Mouse (Mus musculus) neural tube, embryonic 10.5 days (tissue): ENCODE measurements at regions not wholly inside any gene's neighbourhood (a gene's known extent, or its start where the extent isn't known, plus 50 kb on each side); places are given as distances from the start of the nearest gene placed in this dataset.

Experiments
- DNase-seq: peaks from one replicate; pipeline ENCODE4 v3.0.0-alpha.2; 2017; ENCODE audit warnings: low spot score; ENCODE audit errors: extremely low spot score

DNA sequence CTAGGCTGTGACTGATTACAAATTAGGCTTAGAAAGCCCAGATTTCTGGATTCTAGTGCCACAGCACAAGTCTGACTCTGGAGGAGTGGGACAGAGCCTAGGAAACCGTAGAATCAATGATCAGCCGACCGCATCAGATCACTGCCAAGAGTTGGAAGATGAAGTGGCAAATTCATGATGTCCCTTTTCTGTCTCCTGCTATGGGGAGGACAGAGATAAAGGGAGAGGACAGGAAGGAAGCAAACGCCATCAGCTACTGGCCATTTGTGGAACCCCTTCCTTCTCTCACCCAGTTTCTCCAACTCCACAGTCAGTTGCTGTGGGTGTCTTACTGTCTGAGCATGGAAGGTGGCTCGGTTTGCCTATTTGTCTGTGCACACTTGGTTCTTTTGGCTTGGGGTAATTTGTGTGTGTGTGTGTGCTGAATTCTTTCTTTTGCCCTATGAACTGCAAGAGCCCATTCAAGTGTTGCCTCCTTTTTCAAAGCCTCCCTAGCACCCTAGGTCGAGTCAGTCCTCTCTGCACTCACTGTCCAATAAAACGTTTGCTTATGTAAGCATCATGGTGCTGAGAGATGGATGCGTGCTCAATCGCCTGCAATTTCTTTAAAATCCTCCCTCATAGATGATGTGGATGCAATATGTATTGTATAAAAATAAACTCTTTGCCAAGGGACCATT is 231.7 kb upstream of the Krr1 start:
- no peak for DNase-seq

DNA sequence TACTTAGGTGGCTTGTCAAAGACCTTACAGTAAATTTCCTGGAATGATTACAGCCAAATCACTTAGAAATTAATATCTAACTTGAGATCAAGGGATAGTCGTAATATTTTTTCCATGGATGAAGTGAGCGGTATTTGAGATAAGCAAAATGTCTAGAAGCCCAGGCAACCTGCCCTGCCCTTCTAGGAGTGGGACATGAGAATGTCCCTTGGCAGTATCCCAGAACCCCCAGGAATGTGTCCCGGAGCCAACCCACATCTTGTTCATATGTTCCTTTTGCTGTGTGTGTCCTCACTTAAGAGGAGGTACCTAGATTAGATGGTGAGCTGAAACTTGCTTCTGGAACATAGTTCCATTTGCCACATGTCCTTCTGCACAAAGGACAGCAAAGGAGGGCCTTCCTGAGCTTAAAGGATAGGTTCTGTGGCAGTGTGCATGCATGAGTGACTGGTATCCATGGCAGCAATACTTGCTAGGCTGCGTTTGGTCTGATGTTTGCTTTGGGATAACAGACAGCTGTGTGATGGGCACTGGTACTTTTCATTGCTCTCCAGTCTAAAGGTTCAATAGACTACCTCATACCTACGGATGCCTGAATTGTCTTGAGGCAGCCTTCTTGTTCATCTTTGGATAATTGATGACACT is 231.0 kb upstream of the Krr1 start:
- no peak for DNase-seq

DNA sequence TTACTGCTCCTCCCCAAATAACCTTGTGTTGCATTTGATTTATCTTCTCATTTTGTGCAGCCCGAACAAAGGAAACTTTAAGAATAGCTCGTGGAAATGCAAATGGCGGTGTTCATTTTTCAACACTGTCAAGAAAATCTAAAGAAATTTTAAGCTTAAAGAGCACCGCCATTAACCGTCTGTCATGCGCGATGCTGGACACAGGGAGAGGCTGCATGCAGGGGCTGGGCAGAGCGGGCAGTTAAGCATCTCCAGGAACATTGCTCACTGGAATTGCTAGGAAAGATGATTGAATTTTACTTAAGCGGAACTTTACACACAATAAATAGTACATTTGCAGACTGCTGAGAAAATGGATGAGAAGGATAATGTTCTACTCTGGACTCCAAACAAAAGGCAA is 229.2 kb upstream of the Krr1 start:
- DNase-seq, result no peak

DNA sequence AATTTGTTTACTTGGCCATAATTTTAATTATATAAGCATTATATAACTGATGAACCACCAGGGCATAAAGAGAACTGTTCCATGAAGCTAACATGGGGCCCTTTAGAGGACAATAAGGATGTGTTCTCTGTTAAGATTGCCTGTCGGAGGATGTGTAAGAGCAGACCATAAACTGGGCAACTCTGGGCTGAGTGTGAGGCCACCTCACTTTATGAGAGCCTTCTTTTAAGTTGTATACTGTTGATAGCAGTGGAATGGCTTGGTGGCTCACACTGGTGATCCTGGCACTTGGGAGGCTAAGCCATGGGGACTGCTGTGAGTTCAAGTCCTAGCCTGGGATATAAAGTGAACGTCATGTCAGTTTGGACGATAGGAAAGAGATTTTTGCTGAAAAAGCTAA is 227.3 kb upstream of the Krr1 start:
- no peak for DNase-seq

DNA sequence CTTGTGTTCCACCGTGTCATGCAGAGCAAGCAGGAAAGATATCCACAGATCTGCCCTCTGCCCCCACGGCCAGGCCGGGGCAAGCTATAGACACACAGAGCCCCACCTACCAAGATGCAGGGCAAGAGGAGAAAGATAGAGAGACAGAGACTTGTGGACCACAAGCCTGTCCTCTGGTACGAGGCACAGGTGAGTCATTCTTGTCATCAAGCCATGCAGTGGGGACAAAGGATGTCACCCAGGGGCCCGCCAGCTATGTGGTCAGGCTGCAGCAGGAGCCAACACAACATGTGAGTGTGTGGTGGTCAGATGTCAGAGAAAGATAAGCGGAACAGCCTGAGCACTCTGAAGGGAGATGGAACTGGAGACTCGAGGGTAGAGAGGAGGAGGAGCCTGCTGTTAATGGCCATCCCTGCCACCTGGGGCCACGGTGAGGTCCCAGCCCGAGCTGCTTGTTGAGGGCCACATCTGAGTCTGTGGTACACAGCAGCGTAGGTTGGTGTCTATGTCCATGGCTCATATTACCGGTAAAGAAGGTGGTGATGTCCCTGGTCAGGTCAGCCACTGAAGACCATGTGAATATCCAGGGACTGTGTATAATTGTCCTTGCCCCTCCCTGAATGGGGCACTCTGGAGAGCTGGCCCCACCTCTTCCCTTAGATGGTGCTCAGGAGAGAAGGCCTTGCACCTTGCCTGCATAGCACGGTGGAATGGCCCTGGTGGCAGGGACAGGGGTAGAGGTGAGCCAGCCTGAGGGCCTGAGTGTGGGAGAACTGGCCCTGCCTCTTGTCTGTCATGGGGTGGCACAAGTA is 226.2 kb upstream of the Krr1 start:
- no peak for DNase-seq

DNA sequence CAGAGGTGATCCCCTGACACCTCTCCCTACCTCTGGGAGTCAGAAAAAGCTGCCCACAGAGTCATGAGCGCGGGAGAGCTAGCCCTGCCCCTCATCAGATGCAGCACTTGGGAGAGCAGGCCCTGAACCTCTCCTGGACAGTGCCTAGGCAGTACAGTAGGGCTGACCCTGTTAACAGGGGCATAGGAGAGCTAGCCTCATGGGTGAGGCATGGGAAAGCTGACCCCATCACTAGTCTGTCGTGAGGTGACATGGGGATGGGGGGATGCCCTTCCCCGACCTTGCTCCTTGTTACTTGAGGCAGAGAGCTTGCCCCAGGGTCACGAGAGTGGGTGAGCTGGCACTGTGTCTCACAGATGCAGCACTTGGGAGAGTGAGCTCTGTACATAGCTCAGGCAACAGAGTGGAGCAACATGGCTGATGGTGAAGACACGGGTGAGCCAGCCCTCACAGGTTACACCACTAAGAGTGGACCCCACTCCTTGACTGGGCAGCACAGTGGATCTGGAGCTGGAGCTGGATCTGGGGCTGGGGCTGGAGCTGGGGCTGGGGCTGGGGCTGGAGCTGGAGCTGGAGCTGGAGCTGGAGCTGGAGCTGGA is 225.5 kb upstream of the Krr1 start:
- no peak for DNase-seq

DNA sequence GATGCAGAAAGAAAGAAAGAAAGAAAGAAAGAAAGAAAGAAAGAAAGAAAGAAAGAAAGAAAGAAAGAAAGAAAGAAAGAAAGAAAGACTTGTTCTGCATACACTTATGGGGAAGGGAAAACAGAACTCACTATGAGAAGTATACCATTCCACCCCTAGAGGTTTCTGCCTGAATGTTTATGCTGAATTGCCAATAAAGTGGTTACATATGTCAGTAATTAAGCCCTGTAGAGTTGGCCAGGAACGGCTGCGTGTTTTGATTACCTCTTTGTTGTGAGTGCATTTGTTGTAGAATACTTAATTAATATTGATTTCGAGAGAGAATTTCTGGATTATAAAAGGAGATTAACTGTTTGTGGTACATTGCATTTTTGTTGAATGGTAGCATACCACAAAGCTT is 224.0 kb upstream of the Krr1 start:
- no peak for DNase-seq

DNA sequence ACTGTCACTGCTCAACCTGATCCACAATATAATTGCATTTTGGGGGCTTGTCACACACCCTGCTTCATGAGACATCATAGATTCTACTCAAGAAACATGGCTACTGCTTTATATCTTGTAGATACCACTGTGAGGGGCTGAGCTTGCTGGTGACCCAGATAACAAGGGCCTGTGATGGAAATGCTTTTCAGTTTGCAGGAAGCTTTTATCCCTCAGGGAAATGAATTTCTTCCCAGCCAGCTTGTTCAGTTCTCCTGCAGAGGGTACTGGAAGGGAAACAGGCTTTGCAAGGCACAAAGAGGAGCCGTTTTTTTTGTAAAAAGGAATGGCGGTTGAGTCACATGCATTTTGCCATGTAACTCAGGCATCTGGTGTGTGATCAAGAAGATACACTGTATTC is 218.8 kb upstream of the Krr1 start:
- DNase-seq, result no peak

DNA sequence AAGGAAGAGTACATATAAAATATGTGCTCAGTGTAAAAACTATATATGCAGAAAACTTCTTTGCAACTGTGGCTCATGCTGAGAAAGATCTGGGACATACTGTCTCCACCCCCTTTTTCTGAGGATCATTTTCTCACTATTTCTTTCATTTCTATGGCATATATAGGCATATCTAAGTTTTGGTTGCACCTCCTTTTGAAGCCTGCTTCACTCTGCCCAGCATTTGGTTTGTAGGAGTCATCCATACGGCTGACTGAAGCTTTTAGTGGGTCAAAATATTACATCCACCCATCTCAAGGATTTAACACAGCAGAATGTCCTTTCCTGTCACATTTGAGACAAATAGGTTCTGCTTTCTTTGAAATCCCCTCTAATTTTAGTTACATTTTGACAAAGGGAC is 216.5 kb upstream of the Krr1 start:
- DNase-seq, result no peak

DNA sequence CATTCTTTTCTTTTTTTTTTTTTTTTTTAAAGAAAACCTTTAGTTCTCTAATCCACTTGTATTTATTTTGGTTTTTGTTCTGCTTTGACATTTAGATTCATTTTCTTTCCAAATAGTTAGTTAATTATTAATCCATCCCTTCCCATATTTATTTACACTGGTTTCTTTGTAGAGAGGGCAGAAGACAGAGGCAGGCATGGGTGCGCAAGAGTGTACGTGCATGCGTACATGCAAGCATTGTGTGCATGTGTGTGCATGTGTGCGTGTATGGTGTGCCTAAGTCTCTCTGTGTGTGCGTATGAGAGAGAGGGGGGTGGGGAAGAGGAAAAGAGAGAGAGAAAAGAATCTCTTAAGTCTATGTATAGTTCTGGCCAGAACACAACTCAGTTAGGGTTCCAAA is 215.9 kb upstream of the Krr1 start:
- DNase-seq, result no peak

DNA sequence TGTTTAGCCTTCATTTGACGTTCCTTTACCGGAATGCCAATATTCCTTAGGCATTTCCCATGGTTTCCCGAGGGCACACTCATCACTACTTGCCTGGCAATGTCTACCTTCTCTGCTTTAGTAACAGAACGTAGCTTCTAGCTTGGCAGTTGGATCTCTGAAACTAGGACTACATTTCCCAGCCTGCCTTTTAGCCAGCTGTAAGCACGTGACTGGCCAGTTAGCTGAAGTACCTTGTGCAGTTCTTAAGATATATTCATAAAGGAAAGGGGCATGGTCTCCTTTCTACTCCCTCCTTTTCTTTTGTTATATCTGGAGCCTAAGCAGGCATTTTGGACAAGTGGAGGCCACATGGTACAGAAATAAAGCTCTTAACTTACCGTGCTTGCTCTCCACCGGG is 214.8 kb upstream of the Krr1 start:
- DNase-seq, result no peak

DNA sequence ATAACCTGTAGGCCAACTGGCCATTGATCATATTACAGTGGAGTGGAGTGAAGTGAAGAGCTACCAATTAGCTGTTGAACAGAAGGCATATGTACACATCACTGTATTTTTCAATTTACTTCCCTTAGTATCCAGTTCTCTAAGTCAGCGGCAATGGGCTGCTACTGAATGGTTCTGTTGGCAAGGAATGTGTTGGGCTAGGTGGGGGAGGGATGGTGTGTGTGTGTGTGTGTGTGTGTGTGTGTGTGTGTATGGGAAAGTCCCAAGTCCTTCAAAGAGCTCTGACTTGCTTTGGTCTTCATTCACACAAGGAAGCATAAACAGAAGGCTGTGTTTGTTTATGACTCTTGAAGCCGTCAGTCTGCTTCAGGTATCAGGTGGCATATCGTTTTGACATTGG is 213.0 kb upstream of the Krr1 start:
- DNase-seq, result no peak

DNA sequence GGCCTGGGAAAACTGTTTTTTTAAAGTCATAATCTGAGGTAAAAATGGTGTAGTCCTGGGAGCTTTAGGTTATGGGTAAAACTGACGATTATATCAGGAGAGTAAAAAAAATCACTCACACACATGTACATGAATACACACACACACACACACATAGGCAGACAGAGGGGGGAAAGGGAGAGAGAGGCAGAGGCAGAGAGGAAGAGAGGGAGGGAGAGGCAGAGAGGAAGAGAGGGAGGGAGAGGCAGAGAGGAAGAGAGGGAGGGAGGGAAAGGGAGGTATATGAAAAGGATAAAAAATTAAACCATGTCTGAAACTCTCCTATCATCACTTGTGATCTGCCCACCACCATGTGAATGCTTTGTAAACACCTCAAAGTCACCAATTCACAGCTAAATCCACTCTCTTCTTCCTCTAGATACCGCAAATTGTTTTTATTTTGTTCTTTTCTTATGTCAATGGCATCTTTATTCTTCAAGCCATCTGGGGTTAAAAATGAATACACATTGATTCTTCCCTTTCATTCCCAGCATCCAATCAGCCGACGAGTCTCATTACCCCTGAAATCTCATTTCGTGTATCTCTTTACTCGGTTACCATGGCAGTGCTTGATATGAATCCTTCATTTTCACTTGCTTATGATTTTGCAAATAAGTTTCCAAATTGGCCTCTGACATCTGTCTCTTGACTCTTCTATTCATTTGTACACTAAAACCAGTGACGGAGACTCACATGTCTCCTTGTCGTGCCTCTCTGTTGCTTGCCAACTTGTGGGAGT is 209.5 kb upstream of the Krr1 start:
- no peak for DNase-seq

DNA sequence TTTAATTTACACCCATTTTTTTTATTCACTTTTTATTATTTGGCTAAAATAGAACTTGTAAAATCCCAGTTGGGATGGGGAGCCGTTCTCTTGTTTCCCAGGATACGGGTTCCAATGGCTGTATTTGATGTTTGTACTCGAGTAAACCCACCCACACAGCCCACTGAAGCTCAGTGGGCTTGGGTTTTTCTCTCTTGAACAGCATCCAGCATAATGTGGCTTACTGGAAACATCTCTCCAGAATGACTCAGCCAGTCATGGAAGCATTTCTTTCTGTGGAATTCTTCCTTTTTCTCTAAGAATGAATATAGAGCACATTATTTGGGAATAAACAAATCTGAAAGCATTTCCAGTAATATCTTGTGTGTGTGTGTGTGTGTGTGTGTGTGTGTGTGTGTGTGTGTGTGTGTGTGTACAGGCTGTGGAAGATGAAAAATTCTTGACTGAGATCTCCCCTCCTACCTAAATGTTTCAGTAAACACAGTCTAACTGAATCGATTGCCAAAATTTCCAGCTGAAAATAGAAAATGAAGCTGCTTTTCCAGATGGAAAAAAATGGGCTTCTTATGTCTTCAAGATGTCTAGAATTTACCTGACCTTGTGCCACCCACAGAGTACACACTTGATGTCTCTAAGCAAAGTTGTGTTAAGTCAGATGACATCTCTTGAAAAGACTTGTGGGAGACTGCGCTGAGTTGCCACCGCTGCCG is 205.3 kb upstream of the Krr1 start:
- DNase-seq, result no peak

DNA sequence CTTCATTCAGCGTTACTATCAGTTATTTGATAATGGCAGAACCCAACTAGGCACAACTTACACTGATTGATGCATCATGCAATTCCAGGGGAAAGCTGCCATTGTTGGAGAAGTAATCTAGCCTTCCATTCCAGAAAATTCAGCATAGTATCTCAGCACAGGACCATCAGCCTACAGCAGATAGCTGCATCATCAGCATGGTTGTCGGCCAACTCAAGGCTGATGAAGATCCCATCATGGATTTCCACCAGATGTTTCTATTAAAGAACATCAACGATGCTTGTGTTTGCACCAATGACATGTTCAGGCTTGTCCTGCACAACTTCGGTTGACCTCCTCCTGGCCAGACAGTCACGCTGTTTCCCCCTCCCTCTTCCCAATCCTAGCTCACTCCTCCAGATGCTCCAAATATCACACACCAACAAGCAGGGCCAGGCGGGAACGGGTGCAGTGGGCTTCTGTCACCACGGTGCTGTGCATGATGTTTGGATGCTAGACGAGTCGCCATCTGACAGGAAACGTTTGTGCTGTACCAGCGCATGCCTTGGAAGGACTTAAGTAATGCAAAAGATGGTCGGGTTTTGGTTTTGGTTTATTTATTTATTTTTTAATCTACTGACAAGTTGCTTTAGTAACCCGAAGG is 204.5 kb upstream of the Krr1 start:
- no peak for DNase-seq

DNA sequence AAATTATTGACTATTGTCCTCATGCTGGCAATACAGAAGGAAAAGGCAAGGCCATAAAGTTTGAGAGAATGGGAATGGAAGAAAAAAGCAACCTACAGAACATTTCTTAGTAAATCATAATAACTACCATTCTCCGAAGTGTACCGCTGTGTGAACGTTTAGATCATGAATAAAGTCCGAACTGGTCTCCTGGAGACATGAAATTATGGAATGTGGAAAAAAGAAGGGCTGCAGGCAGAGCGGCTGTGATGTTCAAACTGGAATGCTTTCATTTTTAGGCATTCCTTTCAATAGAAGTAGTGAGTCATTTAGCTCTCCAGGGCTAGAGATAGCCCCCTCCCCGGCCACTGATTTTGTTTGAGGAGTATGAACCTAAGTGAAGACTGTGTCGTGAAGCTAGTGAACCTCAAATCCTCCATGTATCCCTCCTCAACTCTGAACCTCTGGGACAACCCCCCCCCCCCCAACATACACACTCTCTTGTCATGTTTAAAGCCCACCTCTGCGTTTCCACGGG is 202.9 kb upstream of the Krr1 start:
- no peak for DNase-seq

DNA sequence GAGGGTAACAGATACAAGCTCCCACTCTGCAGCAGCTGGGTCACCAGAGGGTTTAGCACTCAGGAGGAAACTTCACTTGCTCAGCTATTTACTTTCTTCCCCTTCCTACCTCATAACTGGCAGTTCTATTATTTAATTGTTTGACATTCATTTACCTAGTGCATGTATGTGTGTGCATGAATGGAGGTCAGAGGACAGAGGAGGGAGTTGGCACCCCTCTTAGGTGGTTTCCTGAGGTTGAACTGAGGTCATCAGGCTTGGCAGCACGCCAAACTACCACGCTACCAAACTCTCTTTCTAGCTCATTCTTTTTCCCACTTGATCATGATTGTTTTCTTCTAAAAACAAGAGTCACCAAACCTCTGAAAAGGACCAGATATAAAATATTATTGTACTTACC is 202.4 kb upstream of the Krr1 start:
- DNase-seq, result no peak

DNA sequence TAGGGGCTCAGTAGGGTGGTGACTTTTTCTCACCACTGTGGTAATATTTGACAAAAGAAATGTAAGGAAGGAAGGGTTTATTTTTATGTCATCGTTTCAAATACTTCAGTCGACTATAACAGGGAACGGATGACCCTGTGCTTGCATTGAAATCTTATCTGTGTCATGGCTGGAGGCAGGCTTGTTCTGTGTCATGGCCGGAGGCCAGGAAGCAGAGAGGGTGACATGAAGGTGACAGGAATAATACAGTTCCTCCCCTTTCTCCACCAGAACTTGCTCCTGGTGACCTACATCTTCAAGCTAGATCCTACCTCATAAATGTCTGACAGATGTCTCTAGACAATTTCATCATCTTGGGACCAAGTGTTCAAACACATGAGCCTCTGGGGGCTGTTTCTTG is 201.5 kb upstream of the Krr1 start:
- DNase-seq, result no peak

DNA sequence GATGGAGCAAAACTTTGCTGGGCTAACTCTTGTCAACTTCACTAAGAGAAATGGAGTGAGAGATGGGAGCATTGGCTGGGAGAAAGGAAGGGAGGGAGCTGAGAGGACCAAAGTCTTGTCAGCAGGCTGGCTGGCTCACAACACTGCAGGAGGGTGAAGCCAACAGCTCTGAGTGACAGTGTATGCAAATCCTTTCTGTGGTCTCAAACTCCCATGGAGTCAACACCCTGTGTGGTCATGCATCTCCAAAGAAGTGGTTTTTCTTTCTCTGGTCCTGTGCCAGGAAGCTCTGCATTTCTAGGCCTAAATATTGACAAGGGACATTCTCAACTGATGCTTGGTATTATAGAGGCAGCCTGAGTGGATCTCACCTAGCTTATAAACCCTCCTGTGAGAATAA is 194.9 kb upstream of the Krr1 start:
- no peak for DNase-seq

DNA sequence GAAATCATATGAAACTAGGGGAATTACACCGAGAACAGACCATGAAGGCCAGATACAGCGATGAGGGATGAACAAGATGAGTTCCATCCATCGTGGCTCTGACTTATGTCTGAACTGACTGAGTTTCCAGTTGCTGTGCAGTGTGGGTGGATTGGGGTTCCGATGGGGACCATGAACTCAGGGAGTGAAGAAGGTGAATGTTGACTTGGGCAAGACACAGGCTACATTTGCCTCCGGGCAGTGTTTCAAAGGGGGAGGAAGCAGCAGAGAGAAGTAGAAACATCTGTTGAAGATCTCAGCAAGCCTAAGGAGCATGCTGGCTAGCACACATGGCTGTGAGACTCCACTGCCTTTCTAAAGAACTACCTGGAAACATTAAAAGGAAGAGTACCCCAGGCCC is 194.4 kb upstream of the Krr1 start:
- no peak for DNase-seq
